Mouse (Mus musculus): ENCODE results near the gene Cul7.

GRCm38 (mm10) chr17:46644152-46644805 lies 5.9 kb upstream of the Cul7 start:
- no peak for TF ChIP-seq CTCF (IDR thresholded peaks at IDR 0.05; ENCODE audit: borderline replicate concordance, extremely low read depth, insufficient read depth, insufficient read length)
- TF ChIP-seq POLR2A (IDR thresholded peaks at IDR 0.05; ENCODE audit: borderline replicate concordance, extremely low read depth, insufficient read depth, insufficient read length, poor library complexity, severe bottlenecking) = no peak
